Mouse (Mus musculus) monocyte, adult 5-6 weeks (primary cell): Measurements from ENCODE around the gene Oprd1. TPM values are rescaled to one million over a fixed set of nuclear protein-coding genes. Genes with fewer than 3 reads are reported as not detected.

Experiments
- ATAC-seq: fragments of 153-309, 156-312 bp; replicated peaks from 2 replicates; pipeline ENCODE4 v1.8.0; 2017; ENCODE audit warnings: mild to moderate bottlenecking; ENCODE audit not compliant: low TSS enrichment, insufficient number of reproducible peaks, severe bottlenecking, poor library complexity, low FRiP score
- total RNA-seq: library from RNA; stranded (forward); fragments of 200-1000, 200-491, 200-594 nt; gene quantifications from 3 replicates; pipeline ENCODE4 v1.2.3, GENCODE M21; 2017

Oprd1 gene
- total RNA-seq, 1 experiment from 2014 or later: not detected

GRCm38 (mm10) chr4:132067112-132067937 is 77.0 kb downstream of the Oprd1 start:
- ATAC-seq: no peak

DNA sequence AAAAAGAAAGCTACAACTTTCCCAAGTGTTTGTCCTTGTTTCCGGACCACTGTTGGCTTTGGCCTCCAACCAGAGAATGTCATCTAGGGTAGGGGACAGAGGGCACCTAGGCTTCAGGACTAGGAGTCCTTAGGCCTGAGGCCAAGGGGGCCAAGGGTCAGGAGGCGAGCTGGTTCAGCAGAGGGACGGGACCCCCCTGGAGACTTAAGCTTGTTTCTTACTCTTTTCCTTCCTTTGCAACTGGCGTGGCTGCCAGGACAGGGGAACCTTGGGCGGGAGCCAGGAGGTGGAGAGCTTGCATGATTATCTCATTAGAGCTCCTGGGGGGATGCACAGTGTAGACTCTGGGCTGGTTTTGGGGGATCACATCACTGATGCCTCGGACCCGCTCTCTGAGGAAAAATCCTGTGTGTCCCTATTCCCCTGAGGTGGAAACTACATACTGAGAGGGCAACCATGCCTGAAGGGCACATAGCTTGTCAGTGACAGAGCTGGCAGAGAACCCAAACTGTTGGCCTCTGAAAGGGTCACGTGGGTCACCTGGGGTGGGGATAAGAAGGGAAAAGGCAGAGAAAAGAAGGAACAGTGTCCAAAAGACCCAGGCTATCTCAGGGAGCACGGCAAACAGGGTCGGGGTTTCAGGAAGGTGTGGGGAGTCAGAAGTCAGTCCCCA is 78.0 kb downstream of the Oprd1 start:
- no peak for ATAC-seq

- no peak for ATAC-seq
These were observed 78.7 kb downstream of the Oprd1 start for GRCm38 (mm10) chr4:132065578-132065977.

DNA sequence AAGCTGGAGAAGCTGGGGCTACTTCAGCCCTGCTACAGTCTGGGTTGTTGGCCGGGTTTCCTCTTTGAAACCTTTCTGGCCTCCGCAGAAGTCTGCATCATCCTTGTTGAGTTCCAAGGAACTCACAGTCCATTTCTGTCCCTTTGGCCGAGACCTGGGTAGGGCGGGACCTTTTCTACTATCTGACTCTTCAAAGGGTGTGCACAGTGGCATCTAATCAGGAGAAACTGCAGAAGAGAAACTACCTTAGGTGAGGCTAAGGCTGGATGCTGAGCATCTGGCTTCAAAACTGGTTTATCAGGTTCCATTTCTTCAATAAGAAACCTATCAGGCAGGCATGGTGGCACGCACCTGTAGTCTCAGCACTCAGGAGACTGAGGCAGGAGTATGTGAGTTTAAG is 79.7 kb downstream of the Oprd1 start:
- ATAC-seq: no peak

- ATAC-seq: no peak
These were observed 81.1 kb downstream of the Oprd1 start for GRCm38 (mm10) chr4:132062934-132063884.

DNA sequence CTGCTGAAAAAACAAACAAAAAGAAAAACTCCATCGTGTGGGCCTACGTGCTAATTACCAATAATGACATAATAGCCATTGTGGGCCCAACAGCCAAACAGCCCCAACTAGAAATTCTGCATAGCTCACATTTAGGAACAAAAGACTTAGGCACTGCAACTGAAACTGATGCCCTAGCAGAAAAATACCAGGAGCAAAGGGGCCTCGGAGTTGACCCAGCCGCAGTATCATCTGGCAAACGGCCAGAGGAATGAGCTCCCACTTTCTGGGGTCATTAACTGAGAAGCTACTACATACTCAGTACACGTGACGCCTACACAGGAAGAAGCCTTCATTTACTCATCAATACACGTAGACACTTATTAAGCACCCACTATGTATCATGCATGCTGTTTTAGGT is 82.0 kb downstream of the Oprd1 start:
- no peak for ATAC-seq

Other genes starting within 250 kb of the Oprd1 start
- 0.39 TPM in 1 of 3 replicates, not detected in the others for gene Tmem200b, start 222.7 kb downstream of the Oprd1 start, total RNA-seq
- gene Gm10300, start 69.8 kb downstream of the Oprd1 start, total RNA-seq: 0.19 to 2.2 TPM (median 0.85 TPM) in 3 replicates
- gene Epb41, start 69.2 kb downstream of the Oprd1 start, total RNA-seq: 92.6 to 112 TPM (median 98.1 TPM) in 3 replicates
- 47.1 to 94.4 TPM (median 48.4 TPM) in 3 replicates for gene Ythdf2, start 67.8 kb upstream of the Oprd1 start, total RNA-seq
- gene Gmeb1, start 117.1 kb upstream of the Oprd1 start, total RNA-seq: 17.3 to 29.1 TPM (median 20.7 TPM) in 3 replicates
- gene Taf12, start 129.9 kb upstream of the Oprd1 start, total RNA-seq: 16.0 to 41.7 TPM (median 37.0 TPM) in 3 replicates
- gene Rab42, start 158.9 kb upstream of the Oprd1 start, total RNA-seq: not detected in 3 replicates
- 42.3 to 56.8 TPM (median 49.3 TPM) in 3 replicates for gene Trnau1ap, start 185.1 kb upstream of the Oprd1 start, total RNA-seq
- gene Rcc1, start 209.1 kb upstream of the Oprd1 start, total RNA-seq: 2.9 to 7.7 TPM (median 6.1 TPM) in 3 replicates